Mouse (Mus musculus): ENCODE results near the gene Palld. TPM values are rescaled to one million over a fixed set of nuclear protein-coding genes. Genes with fewer than 3 reads are reported as not detected.
A peak's percentile ranks its signal among the peaks of the same experiment; 100 is the strongest.

Gene Palld
- polyA plus RNA-seq, 1 experiment from 2014 or later: 166 TPM

DNA sequence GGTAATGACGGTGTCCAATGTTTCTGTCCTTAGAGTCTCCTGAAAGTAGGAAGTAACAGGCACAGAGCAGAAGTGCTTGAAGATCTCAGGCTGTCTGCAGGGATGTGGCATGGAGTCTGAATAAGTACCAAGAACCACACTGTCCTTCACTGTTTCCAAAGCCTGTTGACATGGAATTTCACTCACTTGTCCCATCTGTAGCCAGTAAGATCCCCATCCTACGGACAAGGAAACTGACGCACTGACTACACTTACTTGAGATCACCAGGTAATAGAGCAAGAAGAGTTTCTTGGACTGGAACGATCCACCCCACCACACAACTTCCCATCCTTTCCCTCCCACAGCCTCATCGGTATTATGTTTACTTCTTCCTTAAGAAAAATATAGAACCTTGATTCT, 128.3 kb downstream of the Palld start:
- Histone ChIP-seq H3K9me3 (no peaks in the 10 kb centered on the region), H3K9ac (no peak overlapping the region), H3K27ac (replicated peaks) (0 out of 2 replicates have a peak overlapping the region, but pooled peaks have one; percentile 0), H3K4me3 (no peak overlapping the region), H3K36me3 (peaks cover 9% of the 10 kb centered on the region; the same call in 1 of the 2 replicates), H3K4me1 (peaks cover 60% of the 10 kb centered on the region), H3K4me2 (no peak overlapping the region), H3K27me3 (replicated peaks) (no peaks in the 10 kb centered on the region)
- no peak for ATAC-seq (ENCODE audit: extremely low read depth, insufficient number of reproducible peaks, low FRiP score, low TSS enrichment)
- 69% methylated on average over 5 of the region's 5 CpGs for WGBS

DNA sequence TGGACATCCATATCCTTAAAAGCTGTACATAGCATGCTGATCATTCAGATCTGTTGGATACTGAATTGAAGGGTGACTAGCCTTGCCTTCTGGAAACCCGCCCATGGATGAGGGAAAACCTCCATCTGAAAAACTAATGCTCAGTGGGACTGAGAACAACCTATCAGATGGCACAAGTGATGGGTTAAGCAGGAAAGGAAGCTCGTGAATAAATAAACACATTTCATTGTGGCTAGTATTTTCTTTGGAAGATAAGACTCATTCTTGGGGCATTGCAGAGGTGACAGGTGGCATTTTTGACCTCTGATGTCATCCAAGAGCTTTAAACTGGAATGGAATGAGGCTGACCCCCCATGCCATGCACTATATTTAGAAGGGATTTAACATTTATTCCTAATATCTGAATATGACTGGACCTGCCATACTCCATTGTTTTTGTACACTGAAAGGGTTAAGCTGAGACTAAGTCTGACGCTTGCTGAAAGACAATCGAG, 128.8 kb downstream of the Palld start:
- no peak for ATAC-seq (ENCODE audit: extremely low read depth, insufficient number of reproducible peaks, low FRiP score, low TSS enrichment)
- Histone ChIP-seq H3K27ac (replicated peaks) (peak overlapping the region; percentile 0; the same call in 1 of the 2 replicates), H3K4me3 (no peak overlapping the region), H3K4me1 (peaks cover 55% of the 10 kb centered on the region), H3K36me3 (peaks cover 9% of the 10 kb centered on the region; the same call in 1 of the 2 replicates), H3K27me3 (replicated peaks) (no peaks in the 10 kb centered on the region), H3K9me3 (no peaks in the 10 kb centered on the region), H3K9ac (no peak overlapping the region), H3K4me2 (no peak overlapping the region)
- 39% methylated on average over 4 of the region's 4 CpGs for WGBS

DNA sequence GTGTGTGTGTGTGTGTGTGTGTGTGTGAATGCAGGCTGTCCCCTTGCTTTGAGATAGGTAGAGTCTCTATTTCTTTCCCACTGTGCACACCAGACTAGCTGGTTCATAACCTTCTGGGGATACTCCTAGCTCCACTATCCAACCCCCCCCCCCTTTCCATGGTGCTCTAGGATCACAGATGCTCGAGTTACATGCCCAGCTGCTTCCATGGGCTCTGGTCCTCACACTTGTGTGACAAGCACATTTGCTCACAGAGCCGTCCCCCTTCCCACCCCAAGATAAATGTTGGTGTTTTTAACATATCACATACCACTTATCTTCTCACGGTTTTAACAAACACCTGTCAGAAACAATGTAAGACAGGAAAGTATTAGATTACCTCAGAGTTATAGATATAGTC, 131.2 kb downstream of the Palld start:
- Histone ChIP-seq H3K4me2 (no peak overlapping the region), H3K4me3 (no peak overlapping the region), H3K9me3 (no peaks in the 10 kb centered on the region), H3K4me1 (peaks cover 34% of the 10 kb centered on the region), H3K27ac (replicated peaks) (no peak overlapping the region), H3K27me3 (replicated peaks) (no peaks in the 10 kb centered on the region), H3K36me3 (peaks cover 12% of the 10 kb centered on the region), H3K9ac (no peak overlapping the region)
- ATAC-seq (ENCODE audit: extremely low read depth, insufficient number of reproducible peaks, low FRiP score, low TSS enrichment): no peak
- 39% methylated on average over 3 of the region's 3 CpGs for WGBS

DNA sequence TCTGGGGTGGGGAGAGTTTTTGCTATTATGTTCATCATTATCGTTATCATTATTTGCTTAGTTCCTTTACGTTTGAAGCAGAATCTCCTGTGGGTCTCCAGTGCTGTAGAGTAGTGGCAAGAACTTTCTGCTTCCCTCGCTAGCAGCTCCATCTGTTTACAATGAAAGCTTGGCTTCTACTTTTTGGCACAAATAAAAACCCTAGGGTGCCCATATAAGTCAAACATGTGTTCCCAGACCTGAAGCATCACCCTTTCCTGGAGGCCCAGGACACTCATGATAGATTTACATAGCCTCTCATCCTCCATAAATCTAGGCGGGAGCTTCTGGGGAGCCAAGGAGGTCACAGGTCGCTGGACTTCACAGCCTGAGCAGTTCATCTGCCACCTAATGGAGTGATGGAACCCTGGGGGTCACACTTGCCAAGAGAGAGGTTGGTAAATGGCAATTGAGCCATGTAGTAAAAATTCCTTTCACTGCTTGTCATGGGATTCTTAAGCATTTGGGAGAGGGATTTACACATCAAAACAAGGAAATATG, 133.1 kb downstream of the Palld start:
- 0 out of 2 replicates have a peak, but pooled peaks cover 3% of the 10 kb centered on the region for H3K9me3 ChIP-seq
- ATAC-seq (ENCODE audit: extremely low read depth, insufficient number of reproducible peaks, low FRiP score, low TSS enrichment): no peak
- peaks cover 15% of the 10 kb centered on the region for H3K4me1 ChIP-seq
- H3K27me3 ChIP-seq (replicated peaks): no peaks in the 10 kb centered on the region
- no peak overlapping the region for H3K27ac ChIP-seq (replicated peaks)
- WGBS: 67% methylated on average over 5 of the region's 5 CpGs
- H3K4me2 ChIP-seq: no peak overlapping the region
- H3K36me3 ChIP-seq: peaks cover 15% of the 10 kb centered on the region
- H3K4me3 ChIP-seq: no peak overlapping the region
- no peak overlapping the region for H3K9ac ChIP-seq

DNA sequence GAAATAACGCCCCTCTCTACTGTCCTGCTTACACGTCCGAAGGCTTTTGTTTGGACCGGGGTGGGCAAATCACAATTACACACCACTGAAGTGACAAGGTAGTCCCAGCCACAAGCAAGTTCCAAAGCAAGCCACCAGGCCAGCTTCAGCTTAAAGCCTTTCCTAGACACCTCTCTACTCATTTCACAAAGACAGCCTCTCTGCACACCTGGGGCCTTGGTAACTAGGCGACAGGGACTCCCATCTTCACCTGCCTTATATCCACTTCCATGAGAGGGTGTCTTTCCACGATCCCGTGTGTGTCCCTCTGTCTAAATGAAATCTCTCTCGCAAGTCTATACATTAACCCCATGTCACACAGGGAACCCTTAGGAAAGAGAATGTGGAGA, 142.3 kb downstream of the Palld start:
- peak overlapping the region; percentile 91 for H3K9ac ChIP-seq
- H3K9me3 ChIP-seq: 0 out of 2 replicates have a peak, but pooled peaks cover 4% of the 10 kb centered on the region
- WGBS: 16% methylated on average over 8 of the region's 8 CpGs
- H3K4me2 ChIP-seq: peak overlapping the region; percentile 88
- ATAC-seq (ENCODE audit: extremely low read depth, insufficient number of reproducible peaks, low FRiP score, low TSS enrichment): no peak
- peak overlapping the region; percentile 72 for H3K4me3 ChIP-seq
- H3K27ac ChIP-seq (replicated peaks): peak overlapping the region; percentile 82
- no peaks in the 10 kb centered on the region; the same call in 1 of the 2 replicates for H3K27me3 ChIP-seq (replicated peaks)
- H3K36me3 ChIP-seq: peaks cover 10% of the 10 kb centered on the region; the same call in 1 of the 2 replicates
- peaks cover 71% of the 10 kb centered on the region for H3K4me1 ChIP-seq

DNA sequence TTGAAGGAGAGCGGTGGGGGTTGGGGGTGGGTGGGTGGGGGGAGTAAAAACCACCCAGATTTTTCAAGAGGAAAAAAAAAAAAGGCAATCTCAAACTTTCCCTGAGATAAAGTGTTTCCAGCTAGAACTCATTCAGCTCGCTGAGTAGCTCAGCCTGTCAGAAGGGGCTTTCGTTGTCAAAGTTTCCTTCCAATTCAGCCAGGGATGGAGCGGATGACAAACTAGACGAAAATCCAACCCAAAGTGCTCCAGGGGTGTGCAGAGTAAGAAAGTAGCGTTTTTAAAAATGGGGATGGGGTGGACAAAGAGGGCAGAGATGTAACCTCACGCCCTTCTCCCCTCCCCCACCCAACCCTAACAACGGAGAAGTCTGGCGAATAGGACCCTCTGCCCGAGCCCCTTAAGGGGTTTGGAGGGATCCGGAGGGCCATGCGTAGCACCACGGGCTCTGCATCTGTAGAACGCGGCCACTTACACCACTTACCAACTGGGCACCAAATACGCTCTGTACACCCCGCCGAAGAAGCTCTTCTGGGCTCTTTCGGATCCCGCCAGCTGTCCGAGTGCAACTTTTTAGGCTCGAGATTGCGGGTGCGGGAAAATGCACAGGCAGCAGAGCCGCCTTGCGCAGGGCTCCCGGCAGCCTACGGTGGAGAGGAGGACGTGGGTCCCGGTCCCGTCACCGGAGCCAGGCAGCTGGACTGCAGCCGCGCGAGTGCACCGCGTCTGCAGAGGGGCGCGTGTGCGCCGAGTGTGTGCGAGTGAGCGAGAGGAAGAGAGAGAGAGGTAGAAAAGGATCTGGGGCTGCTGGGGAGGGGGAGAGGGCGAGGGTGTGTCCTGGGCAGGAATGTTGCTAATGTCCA, 142.9 kb downstream of the Palld start:
- Histone ChIP-seq H3K9ac (peak overlapping the region; percentile 91), H3K4me3 (peak overlapping the region; percentile 72), H3K4me1 (peaks cover 78% of the 10 kb centered on the region), H3K27me3 (replicated peaks) (no peaks in the 10 kb centered on the region; the same call in 1 of the 2 replicates), H3K9me3 (0 out of 2 replicates have a peak, but pooled peaks cover 2% of the 10 kb centered on the region), H3K36me3 (peaks cover 8% of the 10 kb centered on the region; the same call in 1 of the 2 replicates), H3K27ac (replicated peaks) (peak overlapping the region; percentile 82), H3K4me2 (peak overlapping the region; percentile 88)
- WGBS: 2% methylated on average over 44 of the region's 44 CpGs
- ATAC-seq (ENCODE audit: extremely low read depth, insufficient number of reproducible peaks, low FRiP score, low TSS enrichment): peak; percentile 21; the same call in 1 of the 2 replicates

DNA sequence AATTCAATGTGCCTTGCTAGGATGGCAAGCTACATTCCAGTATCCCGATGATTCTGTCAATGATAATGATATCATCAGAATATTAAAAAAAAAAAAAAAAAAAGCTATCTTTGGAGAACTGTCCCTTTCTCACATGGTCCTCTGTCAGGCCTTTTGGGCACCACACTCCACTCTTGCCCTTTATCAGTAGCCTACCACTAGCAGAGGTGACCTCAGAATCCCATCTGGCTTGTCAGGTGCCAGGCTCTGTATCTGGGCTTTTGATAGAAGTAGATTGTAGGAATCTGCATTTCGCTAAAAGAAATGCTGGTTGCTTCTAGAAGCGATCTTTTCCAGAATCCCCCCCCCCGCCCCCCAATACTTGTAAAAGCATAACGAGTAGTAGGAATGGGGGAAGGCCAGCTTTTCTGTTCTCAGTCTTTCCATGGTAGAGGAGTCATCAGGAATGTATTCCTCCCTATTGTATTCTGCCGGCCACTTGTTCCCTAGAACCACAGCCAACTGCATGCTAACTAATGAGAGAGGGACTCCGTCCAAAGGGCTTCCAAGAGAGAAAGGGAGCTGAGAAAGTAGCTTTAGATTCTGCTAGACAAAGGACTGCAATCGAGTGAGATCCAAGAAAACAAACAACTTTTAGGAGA, 143.7 kb downstream of the Palld start:
- peak overlapping the region; percentile 88 for H3K4me2 ChIP-seq
- 16% methylated on average over 8 of the region's 8 CpGs for WGBS
- peak overlapping the region; percentile 72 for H3K4me3 ChIP-seq
- H3K9ac ChIP-seq: peak overlapping the region; percentile 91
- no peaks in the 10 kb centered on the region for H3K9me3 ChIP-seq
- H3K27me3 ChIP-seq (replicated peaks): no peaks in the 10 kb centered on the region; the same call in 1 of the 2 replicates
- peaks cover 7% of the 10 kb centered on the region; the same call in 1 of the 2 replicates for H3K36me3 ChIP-seq
- no peak for ATAC-seq (ENCODE audit: extremely low read depth, insufficient number of reproducible peaks, low FRiP score, low TSS enrichment)
- peaks cover 80% of the 10 kb centered on the region for H3K4me1 ChIP-seq
- peak overlapping the region; percentile 82 for H3K27ac ChIP-seq (replicated peaks)

DNA sequence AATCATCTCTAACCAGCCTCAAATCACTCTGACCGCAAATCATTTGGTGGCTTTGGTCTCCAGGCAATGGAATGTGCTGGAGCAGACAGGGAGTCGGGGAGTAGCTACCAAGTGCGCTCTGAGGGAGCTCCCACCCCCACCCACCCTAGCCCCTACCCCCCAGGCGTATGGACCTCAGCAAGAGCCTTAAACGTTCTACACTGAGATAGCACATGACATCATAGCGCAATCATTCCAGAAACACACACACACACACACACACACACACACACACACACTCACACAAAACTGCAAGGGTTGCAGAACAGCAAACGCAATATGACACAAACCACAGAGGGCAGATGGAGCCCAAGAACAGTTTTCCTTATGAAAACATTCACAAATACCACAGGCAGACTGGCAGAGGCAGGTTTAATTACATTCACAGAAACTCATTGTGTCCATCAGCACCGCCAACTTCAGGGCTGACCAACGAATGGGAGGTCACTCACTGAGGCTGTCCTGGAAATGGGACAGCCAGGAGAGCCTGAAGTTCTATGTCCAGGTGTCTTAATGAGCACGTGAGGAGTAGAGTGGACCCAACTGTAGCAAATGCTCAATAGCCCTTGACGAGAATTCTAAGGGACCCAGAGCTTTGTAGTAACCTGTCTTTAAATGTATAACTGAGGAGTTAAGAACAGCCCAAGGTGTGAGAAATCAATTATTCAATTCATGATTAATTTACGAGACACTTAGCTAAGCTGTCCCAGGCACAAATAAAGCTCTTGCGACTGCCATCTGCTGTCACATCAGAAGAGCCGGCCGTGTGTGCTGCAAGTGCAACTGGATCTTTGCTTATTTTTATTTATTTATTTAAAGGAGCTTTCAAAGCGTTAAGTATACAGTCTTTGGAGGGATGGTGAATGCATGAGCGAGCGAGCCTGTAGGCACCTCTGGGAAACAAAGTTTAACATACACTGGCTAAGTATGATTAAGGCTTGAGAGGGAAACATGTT, 145.2 kb downstream of the Palld start:
- Histone ChIP-seq H3K4me3 (peak overlapping the region; percentile 72), H3K27ac (replicated peaks) (peak overlapping the region; percentile 82), H3K9ac (peak overlapping the region; percentile 64), H3K9me3 (no peaks in the 10 kb centered on the region), H3K27me3 (replicated peaks) (no peaks in the 10 kb centered on the region; the same call in 1 of the 2 replicates), H3K4me1 (peaks cover 73% of the 10 kb centered on the region), H3K4me2 (peak overlapping the region; percentile 88), H3K36me3 (peaks cover 20% of the 10 kb centered on the region)
- WGBS: 30% methylated on average over 18 of the region's 18 CpGs
- no peak for ATAC-seq (ENCODE audit: extremely low read depth, insufficient number of reproducible peaks, low FRiP score, low TSS enrichment)

DNA sequence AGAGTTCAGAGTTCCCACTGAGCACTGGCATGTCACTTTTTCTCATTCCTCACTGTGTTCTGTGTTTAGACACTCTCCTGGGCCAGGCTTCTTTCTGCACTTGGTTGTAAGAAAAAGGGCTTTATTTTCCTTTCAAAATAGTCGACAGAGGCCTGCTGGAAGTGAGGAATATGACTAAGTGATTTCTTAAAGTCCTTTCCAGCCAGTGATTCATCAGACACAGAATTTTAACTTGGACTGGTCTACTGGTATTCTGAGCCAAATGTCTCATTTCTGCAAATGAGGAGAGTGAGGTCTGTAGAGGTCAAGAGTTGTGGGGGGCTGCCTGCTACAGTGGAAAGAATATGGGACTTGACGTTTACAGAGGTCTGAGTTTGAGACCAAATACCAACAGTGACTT, 147.3 kb downstream of the Palld start:
- H3K9me3 ChIP-seq: no peaks in the 10 kb centered on the region
- H3K4me2 ChIP-seq: no peak overlapping the region
- 54% methylated on average over 2 of the region's 2 CpGs for WGBS
- peaks cover 34% of the 10 kb centered on the region for H3K36me3 ChIP-seq
- no peak overlapping the region for H3K4me3 ChIP-seq
- H3K4me1 ChIP-seq: peaks cover 57% of the 10 kb centered on the region
- peak overlapping the region; percentile 61 for H3K27ac ChIP-seq (replicated peaks)
- no peaks in the 10 kb centered on the region for H3K27me3 ChIP-seq (replicated peaks)
- no peak for ATAC-seq (ENCODE audit: extremely low read depth, insufficient number of reproducible peaks, low FRiP score, low TSS enrichment)
- no peak overlapping the region for H3K9ac ChIP-seq

DNA sequence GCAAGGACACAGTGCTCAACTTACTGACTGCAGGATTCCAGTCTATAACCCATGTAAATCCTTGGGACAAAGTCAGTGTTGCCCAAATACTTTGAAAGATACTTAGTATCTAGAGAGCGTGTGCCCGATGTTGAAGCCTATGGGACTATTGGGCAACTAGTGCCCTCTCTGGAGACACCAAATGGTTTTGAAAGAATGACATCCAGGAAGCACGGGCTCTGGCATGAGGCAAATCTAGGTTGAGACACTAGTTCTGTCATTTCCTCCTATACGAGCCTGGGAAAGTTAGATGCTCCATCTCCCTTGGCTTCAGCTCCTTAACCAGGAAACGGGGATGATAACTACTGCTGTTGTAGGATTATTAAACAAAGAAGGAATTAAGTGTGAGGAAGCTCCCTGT, 155.4 kb downstream of the Palld start:
- Histone ChIP-seq H3K36me3 (peaks cover 23% of the 10 kb centered on the region), H3K9me3 (0 out of 2 replicates have a peak, but pooled peaks cover 6% of the 10 kb centered on the region), H3K9ac (no peak overlapping the region), H3K4me1 (peaks cover 69% of the 10 kb centered on the region), H3K4me3 (no peak overlapping the region), H3K27me3 (replicated peaks) (no peaks in the 10 kb centered on the region), H3K27ac (replicated peaks) (peak overlapping the region; percentile 86), H3K4me2 (no peak overlapping the region)
- ATAC-seq (ENCODE audit: extremely low read depth, insufficient number of reproducible peaks, low FRiP score, low TSS enrichment): no peak
- WGBS: 73% methylated on average over 5 of the region's 5 CpGs

Measured in heart, embryonic 13.5 days (tissue).